Mouse (Mus musculus) right cerebral cortex, postnatal 36 days (tissue): Measurements from ENCODE around the gene Cbx4.

Experiments used
- DNase-seq, 2 experiments: peaks; one replicate each; pipeline ENCODE4 v3.0.0; 2022; ENCODE audit warnings: low spot score in 2 of 2, mixed read lengths in 1 of 2

Gene Cbx4

GRCm38 (mm10) chr11:119057291-119057690, 28.7 kb downstream of the Cbx4 start:
- DNase-seq, result no peak

- no peak for DNase-seq
Observed at GRCm38 (mm10) chr11:119056301-119057211, 29.5 kb downstream of the Cbx4 start.

GRCm38 (mm10) chr11:119055571-119056131, 30.4 kb downstream of the Cbx4 start:
- DNase-seq, result no peak

GRCm38 (mm10) chr11:119054351-119055345, 31.4 kb downstream of the Cbx4 start:
- no peak for DNase-seq

- no peak for DNase-seq
Observed at GRCm38 (mm10) chr11:119053738-119054350, 32.2 kb downstream of the Cbx4 start.

GRCm38 (mm10) chr11:119053257-119053670, 32.8 kb downstream of the Cbx4 start:
- DNase-seq, result peak; percentile 87 to 91

GRCm38 (mm10) chr11:119052661-119053256, 33.3 kb downstream of the Cbx4 start:
- no peak for DNase-seq

- no peak for DNase-seq
Observed at GRCm38 (mm10) chr11:119051927-119052660, 33.9 kb downstream of the Cbx4 start.

GRCm38 (mm10) chr11:119051426-119051825, 34.6 kb downstream of the Cbx4 start:
- no peak for DNase-seq

GRCm38 (mm10) chr11:119050361-119050760, 35.7 kb downstream of the Cbx4 start:
- DNase-seq, result no peak

- DNase-seq, result no peak
Observed at GRCm38 (mm10) chr11:119048133-119048510, 37.9 kb downstream of the Cbx4 start.

GRCm38 (mm10) chr11:119047261-119048132, 38.5 kb downstream of the Cbx4 start:
- no peak for DNase-seq

- DNase-seq, result no peak
Observed at GRCm38 (mm10) chr11:119046601-119047245, 39.3 kb downstream of the Cbx4 start.

- DNase-seq, result no peak
Observed at GRCm38 (mm10) chr11:119044551-119045337, 41.3 kb downstream of the Cbx4 start.

GRCm38 (mm10) chr11:119043761-119044550, 42.1 kb downstream of the Cbx4 start:
- no peak for DNase-seq

- DNase-seq, result no peak
Observed at GRCm38 (mm10) chr11:119043273-119043540, 42.8 kb downstream of the Cbx4 start.

GRCm38 (mm10) chr11:119042466-119043272, 43.4 kb downstream of the Cbx4 start:
- no peak for DNase-seq
